Mouse (Mus musculus): ENCODE measurements around the gene Ntm. TPM values are rescaled to one million over a fixed set of nuclear protein-coding genes. Genes with fewer than 3 reads are reported as not detected.
A peak's percentile ranks its signal among the peaks of the same experiment; 100 is the strongest.

The Ntm gene
- polyA plus RNA-seq, 1 experiment: 95.1 TPM

- TF ChIP-seq POLR2A (IDR thresholded peaks at IDR 0.05; ENCODE audit: borderline replicate concordance, extremely low read depth, insufficient read depth, insufficient read length, poor library complexity, severe bottlenecking): no peak
- TF ChIP-seq CTCF (IDR thresholded peaks at IDR 0.05; ENCODE audit: borderline replicate concordance, extremely low read depth, insufficient read depth, insufficient read length): no peak
- no peak for DNase-seq (ENCODE audit: low read depth)
Measured at GRCm38 (mm10) chr9:29881614-29882013, 81.3 kb downstream of the Ntm start.

GRCm38 (mm10) chr9:29877583-29877982 is 85.4 kb downstream of the Ntm start:
- no peak for TF ChIP-seq POLR2A (IDR thresholded peaks at IDR 0.05; ENCODE audit: borderline replicate concordance, extremely low read depth, insufficient read depth, insufficient read length, poor library complexity, severe bottlenecking)
- no peak for TF ChIP-seq CTCF (IDR thresholded peaks at IDR 0.05; ENCODE audit: borderline replicate concordance, extremely low read depth, insufficient read depth, insufficient read length)
- DNase-seq (ENCODE audit: low read depth): no peak

- TF ChIP-seq POLR2A (IDR thresholded peaks at IDR 0.05; ENCODE audit: borderline replicate concordance, extremely low read depth, insufficient read depth, insufficient read length, poor library complexity, severe bottlenecking) (no peak), CTCF (IDR thresholded peaks at IDR 0.05; ENCODE audit: borderline replicate concordance, extremely low read depth, insufficient read depth, insufficient read length) (no peak)
- DNase-seq (ENCODE audit: low read depth): no peak
Measured at GRCm38 (mm10) chr9:29867746-29868145, 95.2 kb downstream of the Ntm start.

- peak; percentile 53 for DNase-seq (ENCODE audit: low read depth)
- TF ChIP-seq CTCF (IDR thresholded peaks at IDR 0.05; ENCODE audit: borderline replicate concordance, extremely low read depth, insufficient read depth, insufficient read length): no peak
- no peak for TF ChIP-seq POLR2A (IDR thresholded peaks at IDR 0.05; ENCODE audit: borderline replicate concordance, extremely low read depth, insufficient read depth, insufficient read length, poor library complexity, severe bottlenecking)
Measured at GRCm38 (mm10) chr9:29866824-29867223, 96.1 kb downstream of the Ntm start.

GRCm38 (mm10) chr9:29866101-29866500 is 96.8 kb downstream of the Ntm start:
- DNase-seq (ENCODE audit: low read depth): no peak
- TF ChIP-seq CTCF (IDR thresholded peaks at IDR 0.05; ENCODE audit: borderline replicate concordance, extremely low read depth, insufficient read depth, insufficient read length) (no peak), POLR2A (IDR thresholded peaks at IDR 0.05; ENCODE audit: borderline replicate concordance, extremely low read depth, insufficient read depth, insufficient read length, poor library complexity, severe bottlenecking) (no peak)

GRCm38 (mm10) chr9:29865502-29865901 is 97.4 kb downstream of the Ntm start:
- no peak for DNase-seq (ENCODE audit: low read depth)
- TF ChIP-seq CTCF (IDR thresholded peaks at IDR 0.05; ENCODE audit: borderline replicate concordance, extremely low read depth, insufficient read depth, insufficient read length) (no peak), POLR2A (IDR thresholded peaks at IDR 0.05; ENCODE audit: borderline replicate concordance, extremely low read depth, insufficient read depth, insufficient read length, poor library complexity, severe bottlenecking) (no peak)

- TF ChIP-seq CTCF (IDR thresholded peaks at IDR 0.05; ENCODE audit: borderline replicate concordance, extremely low read depth, insufficient read depth, insufficient read length) (peak; percentile 47; the same call in 1 of the 2 replicates), POLR2A (IDR thresholded peaks at IDR 0.05; ENCODE audit: borderline replicate concordance, extremely low read depth, insufficient read depth, insufficient read length, poor library complexity, severe bottlenecking) (no peak)
- DNase-seq (ENCODE audit: low read depth): peak; percentile 73
Measured at GRCm38 (mm10) chr9:29864886-29865285, 98.1 kb downstream of the Ntm start.

GRCm38 (mm10) chr9:29862408-29862807 is 100.5 kb downstream of the Ntm start:
- DNase-seq (ENCODE audit: low read depth): peak; percentile 84
- TF ChIP-seq CTCF (IDR thresholded peaks at IDR 0.05; ENCODE audit: borderline replicate concordance, extremely low read depth, insufficient read depth, insufficient read length) (no peak), POLR2A (IDR thresholded peaks at IDR 0.05; ENCODE audit: borderline replicate concordance, extremely low read depth, insufficient read depth, insufficient read length, poor library complexity, severe bottlenecking) (no peak)

- no peak for TF ChIP-seq POLR2A (IDR thresholded peaks at IDR 0.05; ENCODE audit: borderline replicate concordance, extremely low read depth, insufficient read depth, insufficient read length, poor library complexity, severe bottlenecking)
- TF ChIP-seq CTCF (IDR thresholded peaks at IDR 0.05; ENCODE audit: borderline replicate concordance, extremely low read depth, insufficient read depth, insufficient read length): no peak
- DNase-seq (ENCODE audit: low read depth): no peak
Measured at GRCm38 (mm10) chr9:29859256-29860048, 103.5 kb downstream of the Ntm start.

GRCm38 (mm10) chr9:29848735-29849455 is 114.0 kb downstream of the Ntm start:
- TF ChIP-seq POLR2A (IDR thresholded peaks at IDR 0.05; ENCODE audit: borderline replicate concordance, extremely low read depth, insufficient read depth, insufficient read length, poor library complexity, severe bottlenecking): no peak
- no peak for TF ChIP-seq CTCF (IDR thresholded peaks at IDR 0.05; ENCODE audit: borderline replicate concordance, extremely low read depth, insufficient read depth, insufficient read length)
- DNase-seq (ENCODE audit: low read depth): peak; percentile 44

GRCm38 (mm10) chr9:29837344-29837743 is 125.6 kb downstream of the Ntm start:
- TF ChIP-seq CTCF (IDR thresholded peaks at IDR 0.05; ENCODE audit: borderline replicate concordance, extremely low read depth, insufficient read depth, insufficient read length): no peak
- no peak for TF ChIP-seq POLR2A (IDR thresholded peaks at IDR 0.05; ENCODE audit: borderline replicate concordance, extremely low read depth, insufficient read depth, insufficient read length, poor library complexity, severe bottlenecking)
- DNase-seq (ENCODE audit: low read depth): peak; percentile 53
